Mouse (Mus musculus): ENCODE results near the gene Proser1. TPM values are rescaled to one million over a fixed set of nuclear protein-coding genes. Genes with fewer than 3 reads are reported as not detected.
A peak's percentile ranks its signal among the peaks of the same experiment; 100 is the strongest.

Proser1 gene
- total RNA-seq, 2 experiments from 2014 or later, result 25.2 to 28.3 TPM

GRCm38 (mm10) chr3:53466481-53466880 is 3.0 kb downstream of the Proser1 start:
- DNase-seq, result no peak

GRCm38 (mm10) chr3:53467356-53467755 is 3.9 kb downstream of the Proser1 start:
- DNase-seq, result no peak

GRCm38 (mm10) chr3:53469650-53470049 is 6.2 kb downstream of the Proser1 start:
- DNase-seq, result no peak

GRCm38 (mm10) chr3:53472061-53472460 is 8.6 kb downstream of the Proser1 start:
- no peak for DNase-seq

GRCm38 (mm10) chr3:53474179-53474578 is 10.7 kb downstream of the Proser1 start:
- no peak for DNase-seq

GRCm38 (mm10) chr3:53475889-53476288 is 12.4 kb downstream of the Proser1 start:
- peak; percentile 39 to 41 for DNase-seq

- DNase-seq, result no peak
These were observed 14.0 kb downstream of the Proser1 start for GRCm38 (mm10) chr3:53477468-53477867.

- DNase-seq, result no peak
These were observed 15.1 kb downstream of the Proser1 start for GRCm38 (mm10) chr3:53478419-53479046.

- DNase-seq, result no peak
These were observed 20.1 kb downstream of the Proser1 start for GRCm38 (mm10) chr3:53483414-53484059.

- no peak for DNase-seq
These were observed 23.1 kb downstream of the Proser1 start for GRCm38 (mm10) chr3:53486561-53486960.

GRCm38 (mm10) chr3:53486996-53487576 is 23.6 kb downstream of the Proser1 start:
- no peak for DNase-seq

- DNase-seq, result no peak
These were observed 24.9 kb downstream of the Proser1 start, which contains the start of gene Stoml3 for GRCm38 (mm10) chr3:53488353-53488752. Stoml3 (plus strand) TSS chr3:53488653.

- DNase-seq, result no peak
These were observed 35.0 kb downstream of the Proser1 start for GRCm38 (mm10) chr3:53498351-53498905.

- DNase-seq, result no peak
These were observed 39.0 kb downstream of the Proser1 start for GRCm38 (mm10) chr3:53502428-53502827.

GRCm38 (mm10) chr3:53513096-53513495 is 49.6 kb downstream of the Proser1 start:
- no peak for DNase-seq

- DNase-seq, result no peak
These were observed 51.0 kb downstream of the Proser1 start for GRCm38 (mm10) chr3:53514221-53515065.

GRCm38 (mm10) chr3:53522794-53523193 is 59.3 kb downstream of the Proser1 start:
- peak; percentile 4 to 14 for DNase-seq

- DNase-seq, result peak; percentile 84 to 85
These were observed 62.3 kb downstream of the Proser1 start for GRCm38 (mm10) chr3:53525737-53526136.

GRCm38 (mm10) chr3:53530305-53530704 is 66.8 kb downstream of the Proser1 start:
- no peak for DNase-seq

Measured in layer of hippocampus, postnatal 36 days (tissue).